Comparison of ENCODE assay signal across 17 mouse cellular contexts in genomic region chr10:84610324-84610723, GRCm38 (mm10). TPM values are rescaled to one million over a fixed set of nuclear protein-coding genes. Genes with fewer than 3 reads are reported as not detected.
DNase-seq lines count a peak whose midpoint lies in the region; ATAC-seq lines count a peak whose summit lies in the region.
"Had no signal": no experiment of that assay in that cellular context is flagged by ENCODE, and none has a peak within 500 bp of the region (broad histone marks: within the 10 kb centered on the region; RNA-seq: fewer than 3 reads in every experiment).

No protein-coding gene starts in this region.

- peak overlapping the region; percentile 22; the same call in 1 of the 2 replicates for H3K4me2 ChIP-seq in heart, embryonic 13.5 days
- no peak overlapping the region for H3K4me2 ChIP-seq in lung, embryonic 16.5 days (ENCODE audit: low read depth, low read length)
- no peak overlapping the region for H3K4me2 ChIP-seq in embryonic facial prominence, embryonic 14.5 days (ENCODE audit: low read depth, low read length)
- no peak overlapping the region for H3K4me2 ChIP-seq in forebrain, embryonic 11.5 days (ENCODE audit: low read depth, low read length, severe bottlenecking)
- H3K4me2 ChIP-seq in kidney, embryonic 14.5 days (replicated peaks; ENCODE audit: low read depth, low read length): no peak overlapping the region
- H3K4me2 ChIP-seq: forebrain, embryonic 15.5 days; limb, embryonic 15.5 days; stomach, embryonic 15.5 days had no signal

- peaks cover 57% of the 10 kb centered on the region for H3K4me1 ChIP-seq in heart, embryonic 13.5 days
- H3K4me1 ChIP-seq in lung, embryonic 16.5 days (replicated peaks; ENCODE audit: control insufficient read depth, insufficient read depth, low read length): peaks cover 18% of the 10 kb centered on the region
- no peaks in the 10 kb centered on the region for H3K4me1 ChIP-seq in embryonic facial prominence, embryonic 14.5 days (ENCODE audit: control insufficient read depth, insufficient read depth, low read length)
- no peaks in the 10 kb centered on the region; the same call in 1 of the 2 replicates for H3K4me1 ChIP-seq in forebrain, embryonic 11.5 days (replicated peaks; ENCODE audit: control insufficient read depth, insufficient read depth, low read length)
- H3K4me1 ChIP-seq in kidney, embryonic 14.5 days (ENCODE audit: control insufficient read depth, insufficient read depth, low read length): no peaks in the 10 kb centered on the region
- H3K4me1 ChIP-seq: forebrain, embryonic 15.5 days; limb, embryonic 15.5 days; stomach, embryonic 15.5 days had no signal

- H3K27ac ChIP-seq in heart, embryonic 13.5 days (replicated peaks): peak overlapping the region; percentile 84
- H3K27ac ChIP-seq in lung, embryonic 16.5 days (ENCODE audit: low read length): peak overlapping the region; percentile 70
- H3K27ac ChIP-seq in embryonic facial prominence, embryonic 14.5 days (replicated peaks; ENCODE audit: low read depth, low read length): no peak overlapping the region
- H3K27ac ChIP-seq in forebrain, embryonic 11.5 days (ENCODE audit: low read depth, low read length): no peak overlapping the region
- no peak overlapping the region for H3K27ac ChIP-seq in kidney, embryonic 14.5 days (ENCODE audit: low read depth, low read length)
- H3K27ac ChIP-seq: forebrain, embryonic 15.5 days; limb, embryonic 15.5 days; stomach, embryonic 15.5 days had no signal

- peaks cover 34% of the 10 kb centered on the region for H3K36me3 ChIP-seq in heart, embryonic 13.5 days
- H3K36me3 ChIP-seq in lung, embryonic 16.5 days (ENCODE audit: control insufficient read depth, insufficient read depth, low read length): peaks cover 6% of the 10 kb centered on the region
- H3K36me3 ChIP-seq in embryonic facial prominence, embryonic 14.5 days (ENCODE audit: control insufficient read depth, insufficient read depth, low read length): 0 out of 2 replicates have a peak, but pooled peaks cover 3% of the 10 kb centered on the region
- H3K36me3 ChIP-seq in forebrain, embryonic 11.5 days (ENCODE audit: control insufficient read depth, insufficient read depth, low read length): no peaks in the 10 kb centered on the region
- H3K36me3 ChIP-seq in kidney, embryonic 14.5 days (ENCODE audit: control insufficient read depth, insufficient read depth, low read length): no peaks in the 10 kb centered on the region

- H3K4me3 ChIP-seq in heart, embryonic 13.5 days: no peak overlapping the region
- no peak overlapping the region for H3K4me3 ChIP-seq in lung, embryonic 16.5 days (ENCODE audit: low read length)
- no peak overlapping the region for H3K4me3 ChIP-seq in embryonic facial prominence, embryonic 14.5 days (ENCODE audit: low read depth, low read length)
- H3K4me3 ChIP-seq in forebrain, embryonic 11.5 days (ENCODE audit: low read depth, low read length): no peak overlapping the region
- H3K4me3 ChIP-seq in kidney, embryonic 14.5 days (ENCODE audit: low read length): no peak overlapping the region
- H3K4me3 ChIP-seq: forebrain, embryonic 15.5 days; limb, embryonic 15.5 days; stomach, embryonic 15.5 days had no signal

- peak overlapping the region; percentile 61; the same call in 1 of the 2 replicates for H3K9ac ChIP-seq in heart, embryonic 13.5 days
- no peak overlapping the region for H3K9ac ChIP-seq in lung, embryonic 16.5 days (ENCODE audit: low read length)
- H3K9ac ChIP-seq in embryonic facial prominence, embryonic 14.5 days (ENCODE audit: low read depth, low read length): no peak overlapping the region
- H3K9ac ChIP-seq in forebrain, embryonic 11.5 days (ENCODE audit: low read length): no peak overlapping the region
- no peak overlapping the region for H3K9ac ChIP-seq in kidney, embryonic 14.5 days (ENCODE audit: low read depth, low read length)
- H3K9ac ChIP-seq: forebrain, embryonic 15.5 days; limb, embryonic 15.5 days; stomach, embryonic 15.5 days had no signal

- no peak for DNase-seq in heart, adult 9 months (ENCODE audit: low spot score in 2 of 2)
- no peak for DNase-seq in lung, postnatal 36 days
- DNase-seq in embryonic facial prominence, embryonic 14.5 days (ENCODE audit: low spot score): no peak
- no peak for DNase-seq in forebrain, embryonic 11.5 days (ENCODE audit: low spot score)
- DNase-seq: adrenal gland, postnatal 25 days; cerebellum, adult 2 months; kidney, adult 2 months; kidney, postnatal 36 days; spleen, adult 18-20 months; thymus, adult 2 months had no signal

- WGBS in heart, embryonic 13.5 days: 31% methylated on average over 4 of the region's 4 CpGs
- 31% methylated on average over 4 of the region's 4 CpGs for WGBS in lung, embryonic 16.5 days
- 40% methylated on average over 4 of the region's 4 CpGs for WGBS in embryonic facial prominence, embryonic 14.5 days
- 78% methylated on average over 4 of the region's 4 CpGs for WGBS in forebrain, embryonic 11.5 days
- 19% methylated on average over 4 of the region's 4 CpGs for WGBS in kidney, embryonic 14.5 days

- H3K27me3 ChIP-seq in heart, embryonic 13.5 days (replicated peaks): no peaks in the 10 kb centered on the region
- no peaks in the 10 kb centered on the region for H3K27me3 ChIP-seq in lung, embryonic 16.5 days (ENCODE audit: control insufficient read depth, insufficient read depth, low read depth, low read length)
- H3K27me3 ChIP-seq in embryonic facial prominence, embryonic 14.5 days (replicated peaks; ENCODE audit: control insufficient read depth, insufficient read depth, low read length): no peaks in the 10 kb centered on the region
- H3K27me3 ChIP-seq in forebrain, embryonic 11.5 days (ENCODE audit: control insufficient read depth, insufficient read depth, low read length): no peaks in the 10 kb centered on the region
- no peaks in the 10 kb centered on the region for H3K27me3 ChIP-seq in kidney, embryonic 14.5 days (ENCODE audit: control insufficient read depth, insufficient read depth, low read length)
- H3K27me3 ChIP-seq: forebrain, embryonic 15.5 days; limb, embryonic 15.5 days; stomach, embryonic 15.5 days had no signal

- no peaks in the 10 kb centered on the region for H3K9me3 ChIP-seq in heart, embryonic 13.5 days
- no peaks in the 10 kb centered on the region for H3K9me3 ChIP-seq in lung, embryonic 16.5 days (ENCODE audit: control insufficient read depth, low read length)
- no peaks in the 10 kb centered on the region for H3K9me3 ChIP-seq in embryonic facial prominence, embryonic 14.5 days (ENCODE audit: control insufficient read depth, low read length)
- H3K9me3 ChIP-seq in forebrain, embryonic 11.5 days (ENCODE audit: control insufficient read depth, low read length): no peaks in the 10 kb centered on the region
- H3K9me3 ChIP-seq in kidney, embryonic 14.5 days (ENCODE audit: control insufficient read depth, low read length): no peaks in the 10 kb centered on the region
- H3K9me3 ChIP-seq: forebrain, embryonic 15.5 days; limb, embryonic 15.5 days; stomach, embryonic 15.5 days had no signal

- no peak for ATAC-seq in heart, embryonic 13.5 days (ENCODE audit: extremely low read depth, insufficient number of reproducible peaks, low FRiP score, low TSS enrichment)
- ATAC-seq in lung, embryonic 16.5 days (ENCODE audit: low read depth): no peak; the same call in 1 of the 2 replicates
- 0 out of 2 replicates have a peak, but pooled peaks have one; percentile 30 for ATAC-seq in embryonic facial prominence, embryonic 14.5 days (ENCODE audit: low read depth)
- no peak for ATAC-seq in forebrain, embryonic 11.5 days (replicated peaks; ENCODE audit: low FRiP score)
- no peak for ATAC-seq in kidney, embryonic 14.5 days (ENCODE audit: low FRiP score, low TSS enrichment)
- ATAC-seq: forebrain, embryonic 15.5 days; hindbrain, embryonic 16.5 days had no signal

RNA-seq across cellular contexts. Expression of gene Polr3b, which starts 11.8 kb away (rescaled TPM):
- 9.4 and 10.7 TPM in 2 replicates for polyA plus RNA-seq in heart, embryonic 13.5 days (2015; fragmentation: Nextera tagmentation; extraction: Ambion mirVana)
- 13.7 and 15.3 TPM in 2 replicates for polyA plus RNA-seq in lung, embryonic 16.5 days (2015; fragmentation: Nextera tagmentation; extraction: Ambion mirVana)
- 10.9 and 15.7 TPM in 2 replicates for polyA plus RNA-seq in embryonic facial prominence, embryonic 14.5 days (2014; fragmentation: Nextera tagmentation; extraction: Ambion mirVana)
- 16.9 TPM in 2 replicates for polyA plus RNA-seq in forebrain, embryonic 11.5 days (2014; fragmentation: Nextera tagmentation; extraction: Ambion mirVana)
- polyA plus RNA-seq in kidney, embryonic 14.5 days (2014; fragmentation: Nextera tagmentation; extraction: Ambion mirVana): 12.3 and 21.7 TPM in 2 replicates

RNA-seq across cellular contexts. Expression of gene Tcp11l2, which starts 33.9 kb away (rescaled TPM):
- 27.9 and 30.6 TPM in 2 replicates for polyA plus RNA-seq in heart, embryonic 13.5 days (2015; fragmentation: Nextera tagmentation; extraction: Ambion mirVana)
- polyA plus RNA-seq in lung, embryonic 16.5 days (2015; fragmentation: Nextera tagmentation; extraction: Ambion mirVana): 41.5 and 50.2 TPM in 2 replicates
- 19.9 and 20.3 TPM in 2 replicates for polyA plus RNA-seq in embryonic facial prominence, embryonic 14.5 days (2014; fragmentation: Nextera tagmentation; extraction: Ambion mirVana)
- polyA plus RNA-seq in forebrain, embryonic 11.5 days (2014; fragmentation: Nextera tagmentation; extraction: Ambion mirVana): 4.9 and 5.1 TPM in 2 replicates
- polyA plus RNA-seq in kidney, embryonic 14.5 days (2014; fragmentation: Nextera tagmentation; extraction: Ambion mirVana): 6.5 and 11.3 TPM in 2 replicates

Comparison
In these comparisons a context has a peak if more than half of its experiments do, and no peak if none do; other contexts are left out.
1. H3K27ac ChIP-seq: peak in heart, embryonic 13.5 days (single experiment) and lung, embryonic 16.5 days (single experiment); none in embryonic facial prominence, embryonic 14.5 days (single experiment), forebrain, embryonic 11.5 days (single experiment) and kidney, embryonic 14.5 days (single experiment).